Mouse (Mus musculus) neural tube, embryonic 15.5 days (tissue): ENCODE data around the gene Ltbr. TPM values are rescaled to one million over a fixed set of nuclear protein-coding genes. Genes with fewer than 3 reads are reported as not detected.

Source experiments
- ATAC-seq: fragments of 200-750 bp; cut with Nextera tagmentation; 2 replicates; pipeline ENCODE4 v1.8.0; 2017; ENCODE audit warnings: mild to moderate bottlenecking, moderate TSS enrichment, moderate library complexity; ENCODE audit not compliant: low FRiP score
- H3K27ac ChIP-seq: fragments of 300-500 bp; sonication (generic); replicated peaks from 2 replicates; pipeline ENCODE4 v1.5.1; 2015; ENCODE audit warnings: mild to moderate bottlenecking, inconsistent platforms
- H3K27me3 ChIP-seq: fragments of 300-500 bp; sonication (generic); replicated peaks from 2 replicates; pipeline ENCODE4 v1.6.1; 2015; ENCODE audit warnings: inconsistent platforms
- H3K36me3 ChIP-seq: fragments of 300-500 bp; sonication (generic); 2 replicates; pipeline ENCODE4 v1.6.1; 2015; ENCODE audit warnings: inconsistent platforms
- H3K4me1 ChIP-seq: fragments of 300-500 bp; sonication (generic); 2 replicates; pipeline ENCODE4 v1.6.1; 2015; ENCODE audit warnings: inconsistent platforms
- H3K4me2 ChIP-seq: fragments of 300-500 bp; sonication (generic); 2 replicates; pipeline ENCODE4 v1.6.1; 2015; ENCODE audit warnings: inconsistent platforms, mild to moderate bottlenecking, moderate library complexity
- H3K4me3 ChIP-seq: fragments of 300-500 bp; sonication (generic); replicated peaks from 2 replicates; pipeline ENCODE4 v1.5.1; 2015; ENCODE audit warnings: mild to moderate bottlenecking, inconsistent platforms
- H3K9ac ChIP-seq: fragments of 300-500 bp; sonication (generic); replicated peaks from 2 replicates; pipeline ENCODE4 v1.6.1; 2015; ENCODE audit warnings: mild to moderate bottlenecking, inconsistent platforms
- H3K9me3 ChIP-seq: fragments of 300-500 bp; sonication (generic); replicated peaks from 2 replicates; pipeline ENCODE4 v1.6.1; 2016; ENCODE audit warnings: inconsistent platforms
- WGBS: fragments of 180-500 bp; shearing (Covaris S2); methylation state at CpG from one replicate; pipeline ENCODE4 v1.1.7; 2015; ENCODE audit warnings: mixed read lengths; 5-methylcytosine and 5-hydroxymethylcytosine counted together
- polyA plus RNA-seq: library from polyadenylated mRNA; unstranded; fragments of >200 nt; fragmentation: Nextera tagmentation; extraction: Ambion mirVana; gene quantifications from 2 replicates; pipeline ENCODE4 v1.2.1, GENCODE M21; 2015

Gene Ltbr
- 19.5 and 28.1 TPM in 2 replicates for polyA plus RNA-seq

DNA sequence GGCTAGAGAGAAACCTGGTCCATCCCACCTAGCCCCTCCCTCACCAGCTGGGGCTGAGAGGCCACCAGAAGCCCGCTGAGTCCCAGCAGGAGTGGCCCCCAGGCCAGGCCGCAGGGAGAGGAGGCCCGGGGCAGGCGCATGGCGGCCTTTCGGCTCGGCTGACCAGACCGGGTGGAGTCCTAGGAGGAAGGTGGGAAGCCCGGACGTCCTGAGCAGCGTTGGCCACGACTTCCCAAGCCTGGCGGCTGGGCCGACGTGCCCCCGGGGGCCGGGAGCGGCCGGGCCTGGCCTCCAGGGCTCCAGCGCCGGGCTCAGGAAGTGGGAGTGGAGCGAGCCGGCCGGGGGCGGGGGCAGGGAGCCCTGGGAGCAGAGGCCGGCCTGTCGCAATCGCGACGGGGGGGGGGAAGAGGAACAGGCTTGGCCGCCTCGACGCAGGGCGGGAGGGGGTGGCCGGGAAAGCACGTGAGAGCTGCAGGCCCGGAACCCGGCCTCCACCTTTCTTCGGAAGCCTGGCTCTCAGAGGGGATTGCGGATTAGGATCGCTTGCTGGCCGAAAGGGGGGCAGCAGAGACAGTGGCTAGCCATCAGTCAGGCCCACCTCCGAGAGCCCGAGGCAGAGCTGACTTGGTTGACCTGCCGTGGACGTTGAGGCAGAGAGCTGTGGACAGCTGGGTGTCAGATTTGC lies at the start of gene Ltbr:
Ltbr (minus strand) TSS at position 340 of the 685 bp plus-strand sequence.
- peak within 1 kb of the TSS; percentile 44 for H3K9ac ChIP-seq
- peak; percentile 59; the same call in 1 of the 2 replicates for ATAC-seq
- no peak within 1 kb of the TSS for H3K27ac ChIP-seq
- WGBS = 3% methylated on average over 43 of the region's 46 CpGs
- no peaks in the 10 kb centered on the region for H3K36me3 ChIP-seq
- peak within 1 kb of the TSS; percentile 51 for H3K4me2 ChIP-seq
- no peaks in the 10 kb centered on the region for H3K9me3 ChIP-seq
- H3K4me3 ChIP-seq = peak within 1 kb of the TSS; percentile 36
- peaks cover 19% of the 10 kb centered on the region for H3K4me1 ChIP-seq
- no peaks in the 10 kb centered on the region; the same call in 1 of the 2 replicates for H3K27me3 ChIP-seq

DNA sequence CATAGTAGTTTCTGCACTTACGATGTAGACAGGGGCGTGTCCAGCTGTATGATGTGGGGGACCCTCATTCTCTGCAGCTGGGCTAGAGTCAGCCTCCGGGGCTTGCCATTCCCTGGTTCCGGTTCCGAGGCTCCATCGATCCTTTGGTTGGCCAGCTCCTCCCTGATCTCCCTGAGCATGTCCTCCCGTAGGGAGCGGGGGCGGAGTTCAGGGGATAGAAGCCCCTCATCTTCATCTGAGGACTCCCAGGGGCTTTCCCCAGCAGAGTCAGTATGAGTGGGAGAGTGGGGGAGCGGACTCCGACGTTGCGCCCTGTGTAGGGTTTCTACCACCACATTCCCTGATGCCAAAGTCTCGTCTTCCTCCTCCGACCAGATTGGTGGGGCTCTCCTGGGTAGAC lies 49.3 kb upstream of the Ltbr start:
- peak overlapping the region; percentile 7; the same call in 1 of the 2 replicates for H3K4me3 ChIP-seq
- no peak overlapping the region for H3K9ac ChIP-seq
- WGBS = 16% methylated on average over 15 of the region's 15 CpGs

DNA sequence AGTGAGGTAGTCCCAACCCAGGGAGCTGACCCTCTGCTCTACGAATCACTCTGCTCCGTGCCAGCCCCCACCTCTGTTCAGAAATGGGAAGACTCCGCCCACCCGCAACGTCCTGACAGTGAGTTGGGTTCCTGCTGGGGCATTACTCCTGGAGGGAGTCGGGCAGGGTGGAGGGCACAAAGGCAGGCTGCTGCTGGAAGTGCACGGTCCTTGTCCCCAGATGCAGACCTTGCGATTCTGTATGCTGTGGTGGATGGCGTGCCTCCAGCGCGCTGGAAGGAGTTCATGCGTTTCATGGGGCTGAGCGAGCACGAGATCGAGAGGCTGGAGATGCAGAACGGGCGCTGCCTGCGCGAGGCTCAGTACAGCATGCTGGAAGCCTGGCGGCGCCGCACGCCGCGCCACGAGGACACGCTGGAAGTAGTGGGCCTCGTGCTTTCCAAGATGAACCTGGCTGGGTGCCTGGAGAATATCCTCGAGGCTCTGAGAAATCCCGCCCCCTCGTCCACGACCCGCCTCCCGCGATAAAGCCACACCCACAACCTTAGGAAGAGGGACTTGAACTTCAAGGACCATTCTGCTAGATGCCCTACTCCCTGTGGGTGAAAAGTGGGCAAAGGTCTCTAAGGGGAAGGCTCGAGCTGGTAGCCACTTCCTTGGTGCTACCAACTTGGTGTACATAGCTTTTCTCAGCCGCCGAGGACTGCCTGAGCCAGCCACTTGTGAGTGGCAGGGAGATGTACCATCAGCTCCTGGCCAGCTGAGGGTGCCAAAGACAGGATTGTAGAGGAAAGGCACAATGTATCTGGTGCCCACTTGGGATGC lies 48.0 kb upstream of the Ltbr start:
- Histone ChIP-seq H3K4me2 (peak overlapping the region; percentile 59), H3K27me3 (peaks cover 42% of the 10 kb centered on the region), H3K4me3 (peak overlapping the region; percentile 32), H3K9ac (0 out of 2 replicates have a peak overlapping the region, but pooled peaks have one; percentile 28), H3K4me1 (peaks cover 27% of the 10 kb centered on the region), H3K9me3 (no peaks in the 10 kb centered on the region), H3K27ac (no peak overlapping the region), H3K36me3 (no peaks in the 10 kb centered on the region)
- 13% methylated on average over 38 of the region's 38 CpGs for WGBS
- ATAC-seq = peak; percentile 74; the same call in 1 of the 2 replicates

More for the DNA sequence above, 49.3 kb upstream of the Ltbr start:
- peaks cover 42% of the 10 kb centered on the region for H3K27me3 ChIP-seq
- H3K4me2 ChIP-seq = peak overlapping the region; percentile 41
- H3K36me3 ChIP-seq = no peaks in the 10 kb centered on the region
- H3K27ac ChIP-seq = no peak overlapping the region
- H3K9me3 ChIP-seq = no peaks in the 10 kb centered on the region
- peaks cover 27% of the 10 kb centered on the region for H3K4me1 ChIP-seq
- ATAC-seq = no peak

DNA sequence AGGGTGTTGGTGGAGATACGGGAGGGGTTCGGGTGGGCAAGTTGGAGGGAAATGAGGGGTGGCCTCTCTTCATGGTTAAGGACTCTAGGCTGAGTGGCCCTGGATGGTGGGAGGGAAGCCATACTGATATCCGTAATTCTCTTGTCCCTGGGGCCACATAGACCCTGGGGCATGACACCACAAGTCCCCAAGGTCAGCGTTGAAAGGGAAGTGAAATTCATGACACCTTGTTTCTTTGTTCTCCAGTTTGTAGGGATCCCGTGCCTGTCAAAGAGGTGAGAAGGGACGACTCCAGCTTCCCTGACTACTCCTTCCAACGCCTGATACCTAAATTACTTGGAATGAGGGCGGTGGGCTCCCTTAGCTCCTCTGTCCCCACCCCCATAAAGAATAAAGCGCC lies 47.2 kb upstream of the Ltbr start:
- 56% methylated on average over 9 of the region's 9 CpGs for WGBS
- Histone ChIP-seq H3K9me3 (no peaks in the 10 kb centered on the region), H3K4me1 (peaks cover 30% of the 10 kb centered on the region), H3K36me3 (no peaks in the 10 kb centered on the region), H3K9ac (no peak overlapping the region), H3K4me3 (no peak overlapping the region; the same call in 1 of the 2 replicates), H3K4me2 (peak overlapping the region; percentile 59), H3K27me3 (peaks cover 40% of the 10 kb centered on the region), H3K27ac (no peak overlapping the region)
- 0 out of 2 replicates have a peak, but pooled peaks have one; percentile 1 for ATAC-seq

DNA sequence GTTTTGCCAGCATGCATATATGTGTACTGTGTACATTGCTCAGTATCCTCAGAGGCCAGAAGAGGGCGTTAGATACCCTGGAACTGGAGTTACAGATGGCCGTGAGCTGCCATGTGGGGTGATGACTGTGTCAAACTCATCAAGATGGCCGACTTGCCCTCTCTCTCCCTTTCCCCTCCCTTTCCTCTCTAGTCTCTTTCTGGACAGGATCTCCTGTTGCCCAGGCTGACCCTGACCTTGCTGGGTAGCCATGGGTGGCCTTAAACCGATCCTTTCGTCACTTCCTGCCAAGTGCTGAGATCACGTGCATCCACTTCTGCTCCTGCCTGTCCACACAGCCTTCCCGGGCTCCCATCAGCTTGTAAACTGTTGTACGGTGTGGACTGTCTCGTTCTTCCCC lies 46.3 kb upstream of the Ltbr start:
- H3K27ac ChIP-seq = no peak overlapping the region
- no peak overlapping the region for H3K4me3 ChIP-seq
- H3K36me3 ChIP-seq = no peaks in the 10 kb centered on the region
- H3K4me2 ChIP-seq = no peak overlapping the region
- peaks cover 38% of the 10 kb centered on the region for H3K27me3 ChIP-seq
- no peak overlapping the region for H3K9ac ChIP-seq
- no peaks in the 10 kb centered on the region for H3K9me3 ChIP-seq
- WGBS = 63% methylated on average over 9 of the region's 9 CpGs
- ATAC-seq = no peak
- H3K4me1 ChIP-seq = peaks cover 39% of the 10 kb centered on the region

DNA sequence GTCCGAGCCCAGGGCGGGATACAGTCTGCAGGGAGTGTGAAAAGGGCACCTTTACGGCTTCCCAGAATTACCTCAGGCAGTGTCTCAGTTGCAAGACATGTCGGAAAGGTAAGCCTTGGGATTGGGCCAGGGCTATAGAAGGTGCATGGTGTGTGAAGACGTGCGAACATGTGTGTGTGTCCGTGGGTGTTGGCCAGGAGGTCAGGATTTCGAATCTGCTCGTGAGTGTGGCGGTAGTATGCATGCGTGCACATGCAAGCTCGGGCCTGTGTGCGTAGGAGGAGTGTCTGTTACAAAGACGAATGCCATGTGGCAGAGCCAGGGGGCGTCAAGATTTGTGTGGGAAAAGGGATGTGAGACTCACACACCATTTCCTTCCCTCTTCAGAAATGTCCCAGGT lies 43.6 kb upstream of the Ltbr start:
- Histone ChIP-seq H3K9me3 (no peaks in the 10 kb centered on the region), H3K36me3 (no peaks in the 10 kb centered on the region), H3K4me2 (no peak overlapping the region), H3K27me3 (peaks cover 12% of the 10 kb centered on the region), H3K27ac (no peak overlapping the region), H3K9ac (no peak overlapping the region), H3K4me3 (no peak overlapping the region), H3K4me1 (peaks cover 35% of the 10 kb centered on the region)
- WGBS = 91% methylated on average over 15 of the region's 15 CpGs
- no peak for ATAC-seq

DNA sequence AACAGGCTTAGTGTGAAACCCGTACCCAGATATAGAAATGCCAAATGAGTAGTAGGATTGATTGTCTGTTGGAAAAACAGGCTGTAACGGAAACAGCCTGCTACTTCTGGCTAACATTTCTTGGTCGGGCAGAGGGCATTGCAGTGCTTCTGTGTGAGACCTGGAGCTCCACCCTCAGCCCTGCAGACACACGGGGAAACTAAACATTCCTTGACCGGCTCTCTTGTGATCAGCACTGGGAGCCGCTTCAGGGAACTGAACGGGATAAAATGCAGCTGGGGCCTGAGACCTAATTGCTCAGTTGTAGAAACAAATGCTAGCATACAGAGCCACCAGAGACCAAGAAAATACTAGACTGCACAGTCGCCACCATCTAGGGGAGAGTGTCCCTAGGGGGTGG lies 42.6 kb upstream of the Ltbr start:
- no peak overlapping the region for H3K27ac ChIP-seq
- no peak for ATAC-seq
- 28% methylated on average over 8 of the region's 8 CpGs for WGBS
- H3K4me2 ChIP-seq = no peak overlapping the region
- H3K4me3 ChIP-seq = no peak overlapping the region
- no peaks in the 10 kb centered on the region for H3K36me3 ChIP-seq
- H3K4me1 ChIP-seq = peaks cover 35% of the 10 kb centered on the region
- H3K9ac ChIP-seq = no peak overlapping the region
- H3K9me3 ChIP-seq = no peaks in the 10 kb centered on the region
- 0 out of 2 replicates have a peak, but pooled peaks cover 6% of the 10 kb centered on the region for H3K27me3 ChIP-seq

DNA sequence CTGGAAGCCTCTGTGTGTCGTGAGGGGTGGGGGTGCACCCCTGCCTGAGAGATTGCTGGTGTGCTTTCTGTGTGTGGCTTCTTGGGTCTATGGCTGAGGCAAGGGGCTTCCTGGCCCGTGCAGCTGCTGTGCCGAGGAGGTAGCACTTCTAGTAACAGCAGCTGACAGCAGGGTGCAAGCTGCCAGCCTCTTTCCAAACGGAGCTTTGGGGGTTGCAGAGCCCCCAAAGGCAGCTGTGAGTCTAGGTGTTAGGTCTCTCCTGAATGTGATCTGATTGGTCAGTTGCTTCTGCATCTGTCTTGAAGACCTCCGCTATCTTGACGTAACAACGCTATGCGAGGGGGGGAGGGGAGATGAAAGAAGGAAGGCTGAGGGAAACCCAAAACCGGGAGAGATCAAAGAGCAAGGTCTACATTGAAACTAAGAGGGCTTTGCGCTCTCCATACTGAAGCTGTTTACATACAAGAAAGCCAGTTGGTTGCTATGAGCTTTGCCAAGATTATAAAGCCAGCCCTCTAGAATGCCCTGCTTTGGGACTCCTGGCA lies 41.6 kb upstream of the Ltbr start:
- no peaks in the 10 kb centered on the region for H3K36me3 ChIP-seq
- no peak overlapping the region for H3K4me3 ChIP-seq
- no peaks in the 10 kb centered on the region for H3K9me3 ChIP-seq
- peaks cover 31% of the 10 kb centered on the region for H3K4me1 ChIP-seq
- no peak overlapping the region for H3K27ac ChIP-seq
- ATAC-seq = no peak
- no peak overlapping the region for H3K9ac ChIP-seq
- 7% methylated on average over 10 of the region's 10 CpGs for WGBS
- peak overlapping the region; percentile 32 for H3K4me2 ChIP-seq
- H3K27me3 ChIP-seq = no peaks in the 10 kb centered on the region

DNA sequence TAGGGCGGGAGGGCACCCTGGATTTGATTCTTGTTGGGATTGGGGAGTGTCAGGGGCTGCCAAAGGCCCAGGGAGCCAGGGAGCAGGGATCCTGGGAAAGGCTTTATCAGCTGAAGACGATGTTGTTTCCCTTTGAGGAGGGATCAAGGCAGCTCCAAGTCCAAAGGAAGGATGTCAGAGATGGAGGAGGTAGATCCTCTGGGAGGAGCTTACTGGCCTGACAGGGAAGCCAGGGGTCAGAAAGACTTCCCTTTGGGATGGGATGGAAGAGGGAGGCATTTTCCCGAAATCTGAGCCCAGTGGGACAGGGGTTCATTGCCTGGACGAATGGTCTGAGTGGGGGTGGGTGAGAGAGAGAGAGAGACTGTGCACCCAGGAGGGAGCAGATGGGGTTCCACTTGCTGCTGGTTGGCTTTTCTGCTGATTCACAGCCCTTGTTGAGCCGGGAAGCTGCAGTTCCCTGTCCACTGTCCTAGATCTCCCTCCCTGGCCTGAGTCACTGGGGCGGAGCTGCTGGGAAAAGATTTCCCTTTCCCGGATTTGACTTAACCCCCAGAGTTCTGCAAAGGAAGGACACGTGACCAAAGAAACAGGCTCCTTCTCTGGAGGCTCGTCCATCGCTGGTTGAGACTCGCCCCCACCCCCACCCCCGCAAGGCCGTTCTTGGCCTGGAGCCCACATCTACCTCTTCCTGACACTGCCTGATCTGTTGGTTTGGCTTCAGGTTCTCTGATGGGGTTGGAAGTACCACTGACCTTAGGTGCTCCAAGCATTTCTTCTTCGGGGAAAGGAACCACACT lies 40.9 kb upstream of the Ltbr start:
- Histone ChIP-seq H3K9me3 (no peaks in the 10 kb centered on the region), H3K4me2 (peak overlapping the region; percentile 32), H3K9ac (no peak overlapping the region), H3K4me3 (no peak overlapping the region), H3K36me3 (no peaks in the 10 kb centered on the region), H3K4me1 (peaks cover 36% of the 10 kb centered on the region), H3K27ac (no peak overlapping the region), H3K27me3 (no peaks in the 10 kb centered on the region)
- no peak for ATAC-seq
- 15% methylated on average over 14 of the region's 14 CpGs for WGBS

DNA sequence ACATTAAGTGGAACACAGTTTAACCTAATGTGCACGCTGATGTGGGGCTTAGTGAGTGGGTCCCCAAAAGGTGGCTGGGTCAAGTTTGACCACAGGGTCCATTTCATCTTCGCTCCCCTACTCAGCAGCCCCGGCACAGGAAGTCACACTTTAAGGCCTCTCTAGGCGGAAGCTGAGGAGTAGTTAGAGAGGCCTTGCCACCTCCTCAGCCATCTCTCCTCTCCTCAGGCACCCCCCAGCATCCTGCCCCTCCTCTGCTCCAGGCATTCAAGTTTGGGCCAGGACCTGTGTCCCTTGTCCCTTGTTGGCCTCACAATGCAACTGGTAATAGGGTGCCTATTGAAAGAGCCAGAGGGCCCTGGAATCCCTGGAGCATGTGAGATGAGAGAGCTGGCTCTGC lies 40.0 kb upstream of the Ltbr start:
- H3K27ac ChIP-seq = no peak overlapping the region
- 0 out of 2 replicates have a peak, but pooled peaks cover 2% of the 10 kb centered on the region for H3K27me3 ChIP-seq
- no peak for ATAC-seq
- H3K9me3 ChIP-seq = no peaks in the 10 kb centered on the region
- no peak overlapping the region for H3K9ac ChIP-seq
- no peak overlapping the region for H3K4me2 ChIP-seq
- no peak overlapping the region for H3K4me3 ChIP-seq
- H3K36me3 ChIP-seq = no peaks in the 10 kb centered on the region
- peaks cover 45% of the 10 kb centered on the region for H3K4me1 ChIP-seq
- WGBS = 86% methylated on average over 4 of the region's 4 CpGs

DNA sequence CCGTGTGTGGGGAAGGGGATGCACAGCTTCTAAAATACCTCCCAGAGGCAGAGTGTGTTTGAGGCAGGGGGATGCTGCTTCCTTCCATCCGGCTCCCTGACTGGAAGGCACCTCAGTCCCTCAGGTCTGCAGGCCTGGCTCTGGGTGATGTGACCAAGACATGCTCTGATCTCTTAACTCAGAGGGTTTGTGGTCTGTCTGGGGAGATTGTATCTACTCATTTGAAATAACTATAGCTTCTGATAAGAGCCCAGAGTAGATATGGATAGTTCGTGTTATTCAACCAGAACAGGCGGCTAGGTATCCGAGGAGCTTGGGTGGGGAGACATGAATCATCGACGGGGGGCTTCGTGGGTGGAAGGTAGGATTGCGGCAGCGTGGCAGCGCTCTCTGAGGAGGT lies 39.5 kb upstream of the Ltbr start:
- Histone ChIP-seq H3K9me3 (no peaks in the 10 kb centered on the region), H3K36me3 (no peaks in the 10 kb centered on the region), H3K4me1 (peaks cover 47% of the 10 kb centered on the region), H3K27me3 (0 out of 2 replicates have a peak, but pooled peaks cover 6% of the 10 kb centered on the region), H3K9ac (no peak overlapping the region), H3K4me2 (no peak overlapping the region), H3K4me3 (no peak overlapping the region), H3K27ac (no peak overlapping the region)
- no peak for ATAC-seq
- 80% methylated on average over 11 of the region's 11 CpGs for WGBS
